ENCODE assay signal across 9 mouse cellular contexts in genomic region chr9:45936883-45937282, GRCm38 (mm10). TPM values are rescaled to one million over a fixed set of nuclear protein-coding genes. Genes with fewer than 3 reads are reported as not detected.
DNase-seq lines count a peak whose midpoint lies in the region; ATAC-seq lines count a peak whose summit lies in the region.
"Had no signal": no experiment of that assay in that cellular context is flagged by ENCODE, and none has a peak within 500 bp of the region (broad histone marks: within the 10 kb centered on the region; RNA-seq: fewer than 3 reads in every experiment).

No protein-coding gene starts in this region.

- H3K27me3 ChIP-seq in embryonic facial prominence, embryonic 15.5 days: no peaks in the 10 kb centered on the region

- H3K4me2 ChIP-seq in embryonic facial prominence, embryonic 15.5 days (replicated peaks): no peak overlapping the region; the same call in 1 of the 2 replicates

- no peak overlapping the region for H3K4me3 ChIP-seq in embryonic facial prominence, embryonic 15.5 days (replicated peaks)
- H3K4me3 ChIP-seq: midbrain, embryonic 12.5 days had no signal

- WGBS in embryonic facial prominence, embryonic 15.5 days: 18% methylated on average over 3 of the region's 3 CpGs

- intact Hi-C loops in heart, postnatal 25 days (cut with DNase I): loop anchor here (2.0 kb wide), 1 partner anchor 18 kb away; no protein-coding TSS in a partner anchor
- intact Hi-C loops in heart, postnatal 36 days (cut with DNase I): loop anchor here (1.0 kb wide), 1 partner anchor 26 kb away; no protein-coding TSS in a partner anchor

- DNase-seq in heart, adult 11 months: peak; percentile 96
- no peak for DNase-seq in heart, postnatal 25 days (ENCODE audit: low spot score)
- peak; percentile 70 to 80 for DNase-seq in adrenal gland, postnatal 36 days
- DNase-seq in heart, postnatal 36 days: peak; percentile 55 to 61
- peak; percentile 75 to 86 for DNase-seq in kidney, postnatal 4 days
- DNase-seq in lung, postnatal 10 days: peak; percentile 90
- DNase-seq in right cerebral cortex, postnatal 4 days: peak; percentile 50

- peak overlapping the region; percentile 58; the same call in 1 of the 2 replicates for H3K27ac ChIP-seq in embryonic facial prominence, embryonic 15.5 days (replicated peaks)
- H3K27ac ChIP-seq: midbrain, embryonic 12.5 days had no signal

- H3K4me1 ChIP-seq in embryonic facial prominence, embryonic 15.5 days: peaks cover 27% of the 10 kb centered on the region

- peaks cover 36% of the 10 kb centered on the region for H3K36me3 ChIP-seq in embryonic facial prominence, embryonic 15.5 days

- no peak for ATAC-seq in embryonic facial prominence, embryonic 15.5 days (ENCODE audit: insufficient number of reproducible peaks, low FRiP score, low TSS enrichment, low read depth)

- H3K9ac ChIP-seq in embryonic facial prominence, embryonic 15.5 days: no peak overlapping the region
- H3K9ac ChIP-seq: midbrain, embryonic 12.5 days had no signal

- no peaks in the 10 kb centered on the region for H3K9me3 ChIP-seq in embryonic facial prominence, embryonic 15.5 days (replicated peaks)
- H3K9me3 ChIP-seq: midbrain, embryonic 12.5 days had no signal

RNA-seq across cellular contexts. Expression of gene Tagln, which starts 1.0 kb away (rescaled TPM):
- 10 to 100 TPM; 45.4 to 93.0 TPM for total RNA-seq in heart, postnatal 25 days (2021)
- total RNA-seq in adrenal gland, postnatal 36 days (2021): 100 to 1,000 TPM in 1 of 2 experiments, 10 to 100 TPM in 1; 90.4 to 182 TPM
- 35.3 and 46.1 TPM in 2 replicates for polyA plus RNA-seq in embryonic facial prominence, embryonic 15.5 days (2015; fragmentation: Nextera tagmentation; extraction: Ambion mirVana)
- 10 to 100 TPM; 71.4 TPM for total RNA-seq in heart, postnatal 36 days (2021)

RNA-seq across cellular contexts. Expression of gene Sidt2, which starts 18.2 kb away (rescaled TPM):
- total RNA-seq in heart, postnatal 25 days (2021): 10 to 100 TPM; 70.9 to 76.5 TPM
- total RNA-seq in adrenal gland, postnatal 36 days (2021): 100 to 1,000 TPM; 161 to 261 TPM
- 62.1 and 62.3 TPM in 2 replicates for polyA plus RNA-seq in embryonic facial prominence, embryonic 15.5 days (2015; fragmentation: Nextera tagmentation; extraction: Ambion mirVana)
- 10 to 100 TPM; 79.7 to 89.1 TPM for total RNA-seq in heart, postnatal 36 days (2021)

RNA-seq across cellular contexts. Expression of gene Rnf214, which starts 30.2 kb away (rescaled TPM):
- 10 to 100 TPM; 30.6 to 31.4 TPM for total RNA-seq in heart, postnatal 25 days (2021)
- 10 to 100 TPM; 42.5 to 46.6 TPM for total RNA-seq in adrenal gland, postnatal 36 days (2021)
- 49.4 and 52.1 TPM in 2 replicates for polyA plus RNA-seq in embryonic facial prominence, embryonic 15.5 days (2015; fragmentation: Nextera tagmentation; extraction: Ambion mirVana)
- 10 to 100 TPM; 35.1 to 36.0 TPM for total RNA-seq in heart, postnatal 36 days (2021)

RNA-seq across cellular contexts. Expression of gene Pcsk7, which starts 30.6 kb away (rescaled TPM):
- 10 to 100 TPM; 17.1 to 18.9 TPM for total RNA-seq in heart, postnatal 25 days (2021)
- 10 to 100 TPM; 26.9 to 28.6 TPM for total RNA-seq in adrenal gland, postnatal 36 days (2021)
- 22.9 and 24.6 TPM in 2 replicates for polyA plus RNA-seq in embryonic facial prominence, embryonic 15.5 days (2015; fragmentation: Nextera tagmentation; extraction: Ambion mirVana)
- total RNA-seq in heart, postnatal 36 days (2021): 10 to 100 TPM; 13.5 to 15.6 TPM
